Mouse (Mus musculus): ENCODE results near the gene Ctla2a.
"Not testable (repeated sequence)": the region's sequence is repeated elsewhere in the genome, so short reads cannot be mapped to it uniquely, and the experiment has no call there.

Ctla2a gene

DNA sequence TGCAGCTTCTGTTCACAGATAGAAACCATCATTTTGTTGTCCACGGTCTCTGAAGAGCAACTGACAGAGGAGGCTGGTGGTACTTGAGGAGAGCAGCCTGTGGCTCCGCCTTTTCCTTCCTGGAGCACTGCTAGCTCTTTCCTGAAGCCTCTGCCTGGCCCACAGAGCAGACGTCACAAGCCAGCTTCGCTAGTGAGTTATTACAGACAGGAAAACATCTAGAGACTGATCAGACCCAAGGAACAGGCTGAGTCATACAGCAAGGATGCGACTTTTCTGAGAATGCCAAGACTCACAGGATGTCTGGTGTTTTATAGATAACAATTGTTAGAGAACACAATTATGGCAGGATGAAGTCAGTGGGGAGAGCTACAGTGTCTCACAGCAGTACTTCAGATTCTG, at the start of gene Ctla2a, which contains the start of gene Gm49391:
Ctla2a (minus strand) TSS at position 126 of the 402 bp plus-strand sequence.
Gm49391 (minus strand) TSS at position 72 of the 402 bp plus-strand sequence.
- DNase-seq (ENCODE audit: inconsistent age in 2 of 2, low spot score in 1 of 2): peak; percentile 55 to 71

- peak in 1 of 2 experiments; percentile 35 for DNase-seq (ENCODE audit: inconsistent age in 2 of 2, low spot score in 1 of 2)
Measured at GRCm38 (mm10) chr13:60972319-60972718, 35.9 kb upstream of the Ctla2a start.

DNA sequence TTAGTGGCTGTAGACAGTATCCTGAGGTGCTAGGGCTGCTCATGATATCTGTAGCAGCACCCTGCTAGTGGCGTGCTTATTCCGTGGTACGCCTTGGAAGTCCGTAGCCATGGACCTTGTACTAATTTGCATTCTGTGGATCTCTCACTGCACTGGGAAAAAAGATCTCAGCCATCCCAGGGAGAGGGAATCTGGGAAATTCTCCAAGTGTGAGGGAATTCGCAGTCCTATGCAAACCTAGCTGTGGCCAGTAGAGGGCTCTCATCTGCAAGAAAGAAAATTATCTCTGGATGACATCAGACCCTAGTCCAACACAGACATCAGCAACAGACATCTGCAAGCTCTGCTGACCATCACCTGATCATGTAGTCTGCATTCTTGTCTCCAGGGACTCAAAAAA, 27.6 kb upstream of the Ctla2a start:
- peak; percentile 5 to 58 for DNase-seq (ENCODE audit: inconsistent age in 2 of 2, low spot score in 1 of 2)

GRCm38 (mm10) chr13:60961706-60962105, 25.3 kb upstream of the Ctla2a start:
- peak in 1 of 2 experiments; percentile 24 for DNase-seq (ENCODE audit: inconsistent age in 2 of 2, low spot score in 1 of 2)

DNA sequence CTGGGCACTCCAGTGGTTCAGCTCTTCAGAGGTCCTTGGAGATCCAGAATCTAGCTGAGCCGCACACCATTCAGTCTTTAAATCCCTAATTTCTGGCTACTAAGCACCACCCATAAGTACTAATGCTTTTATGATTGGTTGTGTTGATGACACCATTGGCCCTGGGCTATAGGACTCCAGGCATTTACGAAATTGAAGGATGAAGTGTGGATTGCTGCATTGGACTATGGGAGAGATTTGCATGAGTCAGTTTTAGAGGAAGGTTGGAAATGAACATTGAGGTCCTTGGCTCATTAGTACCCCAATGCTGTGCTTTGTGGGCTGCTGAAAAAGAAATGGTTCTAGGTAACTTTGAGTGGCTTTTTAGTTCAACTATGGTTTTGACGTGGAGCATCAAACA, 5.5 kb upstream of the Ctla2a start, which contains the start of gene Tpbpa:
Tpbpa (minus strand) TSS at position 101 of the 400 bp plus-strand sequence.
- DNase-seq (ENCODE audit: inconsistent age in 2 of 2, low spot score in 1 of 2): not testable (repeated sequence)

DNA sequence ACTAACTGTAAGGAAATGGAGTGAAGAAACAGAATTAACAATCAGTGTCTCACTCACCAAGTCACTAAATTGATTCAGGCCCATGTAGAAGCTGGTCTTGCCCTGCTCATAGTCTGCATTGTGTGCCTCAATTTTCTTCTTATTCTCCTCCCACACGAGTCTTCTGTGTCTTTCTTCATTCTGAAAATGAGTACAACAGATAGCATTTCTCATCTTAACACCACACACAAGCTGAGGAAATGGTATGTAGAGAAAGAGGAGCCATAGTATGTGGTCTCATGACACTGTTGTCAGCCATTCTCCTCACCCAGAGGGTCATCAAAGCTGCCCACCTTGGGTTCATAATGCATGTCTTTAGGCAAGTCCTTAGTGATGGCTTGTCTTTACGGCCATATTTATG, 935 bp downstream of the Ctla2a start, which contains the start of gene Gm49393:
Gm49393 (minus strand) TSS at position 101 of the 400 bp plus-strand sequence.
- DNase-seq (ENCODE audit: inconsistent age in 2 of 2, low spot score in 1 of 2): not testable (repeated sequence)

DNA sequence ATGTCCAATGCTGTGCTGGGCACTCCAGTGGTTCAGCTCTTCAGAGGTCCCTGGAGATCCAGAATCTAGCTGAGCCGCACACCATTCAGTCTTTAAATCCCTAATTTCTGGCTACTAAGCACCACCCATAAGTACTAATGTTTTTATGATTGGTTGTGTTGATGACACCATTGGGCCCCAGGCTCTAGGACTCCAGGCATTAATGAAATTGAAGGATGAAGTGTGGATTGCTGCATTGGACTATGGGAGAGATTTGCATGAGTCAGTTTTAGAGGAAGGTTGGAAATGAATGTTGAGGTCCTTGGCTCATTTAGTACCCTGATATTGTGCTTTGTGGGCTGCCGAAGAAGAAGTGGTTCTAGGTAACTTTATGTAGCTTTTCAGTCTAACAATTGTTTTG, 31.6 kb downstream of the Ctla2a start, which contains the start of gene Tpbpb:
Tpbpb (minus strand) TSS at position 101 of the 400 bp plus-strand sequence.
- DNase-seq (ENCODE audit: inconsistent age in 2 of 2, low spot score in 1 of 2): not testable (repeated sequence)

GRCm38 (mm10) chr13:60897328-60897727, 39.1 kb downstream of the Ctla2a start, which contains the start of gene Ctla2b:
Gene Ctla2b, minus strand, starts transcription at chr13:60897447.
- peak; percentile 63 to 80 for DNase-seq (ENCODE audit: inconsistent age in 2 of 2, low spot score in 1 of 2)

DNA sequence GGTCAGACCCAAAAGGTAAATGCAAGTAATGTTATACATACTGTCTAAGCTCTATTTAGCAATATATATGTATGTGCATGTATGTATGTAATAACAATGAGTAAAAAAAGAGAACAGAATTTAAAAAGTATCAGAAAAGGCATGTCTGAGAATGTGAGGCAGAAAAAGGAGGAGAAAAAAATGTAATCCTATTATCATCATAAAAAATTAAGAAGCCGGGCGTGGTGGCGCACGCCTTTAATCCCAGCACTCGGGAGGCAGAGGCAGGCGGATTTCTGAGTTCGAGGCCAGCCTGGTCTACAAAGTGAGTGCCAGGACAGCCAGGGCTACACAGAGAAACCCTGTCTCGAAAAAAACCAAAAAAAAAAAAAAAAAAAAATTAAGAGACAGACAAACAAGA, 39.6 kb downstream of the Ctla2a start, which contains the start of gene Gm49392:
Gm49392 (minus strand) TSS at position 101 of the 400 bp plus-strand sequence.
- not testable (repeated sequence) for DNase-seq (ENCODE audit: inconsistent age in 2 of 2, low spot score in 1 of 2)

DNA sequence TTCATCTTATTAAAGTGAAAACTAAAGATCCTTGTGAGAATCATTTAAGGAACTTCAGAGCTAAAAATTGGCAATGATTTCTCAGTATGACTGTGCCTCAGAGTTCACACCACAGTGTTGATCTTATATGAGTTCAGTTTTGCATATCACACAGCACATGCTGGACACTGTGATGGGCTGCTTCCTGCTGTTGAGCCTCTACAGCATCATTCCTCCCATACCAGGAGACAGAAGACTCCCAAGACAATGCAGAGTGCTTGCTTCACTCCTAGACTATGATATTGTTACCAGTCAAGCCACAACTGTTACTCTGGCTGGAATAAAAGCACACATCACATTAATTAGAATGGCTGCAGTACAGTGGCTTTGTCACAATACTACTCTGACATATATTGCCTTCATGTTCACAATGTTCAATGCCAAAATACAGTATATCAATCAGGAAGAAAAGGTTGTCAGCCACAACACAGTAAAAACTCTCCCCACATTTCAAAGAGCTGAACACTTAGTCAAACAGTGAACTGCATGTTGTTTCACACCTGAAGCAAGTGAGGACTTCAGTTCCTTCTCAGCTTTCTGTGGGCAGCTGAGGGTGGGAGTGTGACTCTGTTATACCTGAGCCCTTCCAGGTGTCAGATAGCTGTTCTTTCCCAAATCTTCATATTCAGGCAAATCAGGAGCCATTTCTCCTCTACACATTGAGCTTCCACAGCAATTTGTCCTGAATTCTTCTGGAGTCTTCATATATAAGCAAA, 40.8 kb downstream of the Ctla2a start:
- no peak for DNase-seq (ENCODE audit: inconsistent age in 2 of 2, low spot score in 1 of 2)

DNA sequence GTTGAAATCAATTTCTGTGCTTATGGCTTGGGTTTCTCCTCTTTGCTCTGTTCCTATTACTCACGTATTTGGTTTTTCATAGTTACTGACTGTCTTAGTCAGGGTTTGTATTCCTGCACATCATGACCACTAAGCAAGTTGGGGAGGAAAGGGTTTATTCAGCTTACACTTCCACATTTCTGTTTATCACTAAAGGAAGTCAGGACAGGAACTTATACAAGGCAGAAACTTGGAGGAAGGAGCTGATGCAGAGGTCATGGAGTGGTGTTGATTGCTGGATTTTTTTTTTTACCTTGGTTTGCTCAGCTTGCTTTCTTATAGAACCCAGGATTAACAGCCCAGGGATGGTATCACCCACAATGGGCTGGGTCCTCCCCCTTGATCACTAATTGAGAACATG, 44.1 kb downstream of the Ctla2a start:
- DNase-seq (ENCODE audit: inconsistent age in 2 of 2, low spot score in 1 of 2): no peak
